Mouse (Mus musculus): ENCODE data around the gene Tmem262. TPM values are rescaled to one million over a fixed set of nuclear protein-coding genes. Genes with fewer than 3 reads are reported as not detected.

Gene Tmem262
- total RNA-seq, 2 experiments from 2014 or later = not detected

GRCm38 (mm10) chr19:6057313-6058096 lies 22.3 kb upstream of the Tmem262 start, which contains the start of the genes Mrpl49 and Fau:
Gene Mrpl49 (minus strand): TSS chr19:6057785.
Gene Fau (plus strand): TSS chr19:6057844.
- intact Hi-C loops (cut with DNase I) = no loop called here
- DNase-seq (ENCODE audit: extremely low spot score in 1 of 2, low spot score in 2 of 2) = peak; percentile 99 to 100

GRCm38 (mm10) chr19:6058513-6058912 lies 21.3 kb upstream of the Tmem262 start:
- intact Hi-C loops (cut with DNase I) = no loop called here
- no peak for DNase-seq (ENCODE audit: extremely low spot score in 1 of 2, low spot score in 2 of 2)

- DNase-seq (ENCODE audit: extremely low spot score in 1 of 2, low spot score in 2 of 2) = no peak
- intact Hi-C loops (cut with DNase I) = no loop called here
These were observed 20.9 kb upstream of the Tmem262 start for GRCm38 (mm10) chr19:6058966-6059365.

DNA sequence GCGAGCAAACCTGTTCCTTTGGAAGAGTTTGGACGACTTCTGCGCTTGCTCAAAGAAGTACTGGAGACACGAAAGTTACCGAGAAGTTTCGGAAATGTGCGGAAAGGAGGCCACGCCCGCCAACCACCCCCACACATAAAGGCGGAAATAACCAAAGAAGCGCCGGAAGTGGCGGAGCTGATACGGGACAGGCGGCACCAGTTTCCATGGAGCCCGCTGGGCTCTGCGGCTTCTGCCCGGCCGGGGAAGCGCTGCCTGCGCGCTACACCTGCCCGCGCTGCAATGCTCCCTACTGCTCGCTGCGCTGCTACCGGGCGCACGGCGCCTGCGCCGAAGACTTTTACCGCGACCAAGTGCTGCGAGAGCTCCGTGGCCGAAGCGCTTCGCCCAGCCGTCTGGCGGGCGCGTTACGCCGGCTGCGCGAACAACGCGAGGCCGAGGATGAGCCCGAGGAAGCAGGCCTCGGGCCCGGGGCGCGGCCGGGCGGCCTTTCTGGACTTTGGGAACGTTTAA lies 18.8 kb upstream of the Tmem262 start, which contains the start of gene Znhit2:
Gene Znhit2 (plus strand): TSS at position 172 of the 513 bp plus-strand sequence.
- intact Hi-C loops (cut with DNase I) = no loop called here

DNA sequence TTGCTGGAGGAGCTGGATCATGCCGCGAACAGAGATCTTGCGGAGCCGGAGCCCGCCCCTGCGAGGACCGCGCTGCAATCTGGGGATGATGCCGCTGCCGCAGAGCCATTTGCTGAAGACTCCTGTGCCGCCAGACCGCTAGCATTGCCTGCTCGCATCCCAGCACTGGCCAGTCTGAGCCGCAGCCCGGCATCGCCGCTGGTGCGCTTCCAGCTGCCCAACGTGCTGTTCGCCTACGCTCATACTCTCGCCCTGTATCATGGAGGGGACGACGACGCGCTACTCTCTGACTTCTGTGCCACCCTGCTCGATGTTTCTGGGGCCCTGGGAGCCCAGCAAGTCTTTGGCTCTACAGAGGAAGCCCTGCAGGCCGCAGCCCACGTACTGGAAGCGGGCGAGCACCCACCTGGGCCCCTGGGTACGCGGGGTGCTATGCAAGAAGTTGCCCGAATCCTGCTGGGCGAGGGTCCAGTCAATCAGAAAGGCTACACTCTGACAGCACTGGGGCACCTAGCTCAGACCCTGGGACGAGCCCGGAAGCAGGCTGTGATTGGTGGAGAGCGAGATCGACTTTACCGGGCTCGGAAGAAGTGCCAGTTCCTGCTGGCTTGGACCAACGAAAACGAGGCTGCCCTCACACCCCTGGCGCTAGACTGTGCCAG lies 18.1 kb upstream of the Tmem262 start:
- intact Hi-C loops (cut with DNase I) = no loop called here
- DNase-seq (ENCODE audit: extremely low spot score in 1 of 2, low spot score in 2 of 2) = peak in 1 of 2 experiments; percentile 63

More for the DNA sequence above, 18.8 kb upstream of the Tmem262 start, which contains the start of gene Znhit2:
- DNase-seq (ENCODE audit: extremely low spot score in 1 of 2, low spot score in 2 of 2) = peak; percentile 94 to 95

GRCm38 (mm10) chr19:6062418-6062817 lies 17.4 kb upstream of the Tmem262 start:
- intact Hi-C loops (cut with DNase I) = no loop called here
- no peak for DNase-seq (ENCODE audit: extremely low spot score in 1 of 2, low spot score in 2 of 2)

GRCm38 (mm10) chr19:6063081-6063480 lies 16.8 kb upstream of the Tmem262 start:
- intact Hi-C loops (cut with DNase I) = no loop called here
- DNase-seq (ENCODE audit: extremely low spot score in 1 of 2, low spot score in 2 of 2) = no peak

- intact Hi-C loops (cut with DNase I) = no loop called here
- peak in 1 of 2 experiments; percentile 50 for DNase-seq (ENCODE audit: extremely low spot score in 1 of 2, low spot score in 2 of 2)
These were observed 13.3 kb upstream of the Tmem262 start for GRCm38 (mm10) chr19:6066571-6066970.

DNA sequence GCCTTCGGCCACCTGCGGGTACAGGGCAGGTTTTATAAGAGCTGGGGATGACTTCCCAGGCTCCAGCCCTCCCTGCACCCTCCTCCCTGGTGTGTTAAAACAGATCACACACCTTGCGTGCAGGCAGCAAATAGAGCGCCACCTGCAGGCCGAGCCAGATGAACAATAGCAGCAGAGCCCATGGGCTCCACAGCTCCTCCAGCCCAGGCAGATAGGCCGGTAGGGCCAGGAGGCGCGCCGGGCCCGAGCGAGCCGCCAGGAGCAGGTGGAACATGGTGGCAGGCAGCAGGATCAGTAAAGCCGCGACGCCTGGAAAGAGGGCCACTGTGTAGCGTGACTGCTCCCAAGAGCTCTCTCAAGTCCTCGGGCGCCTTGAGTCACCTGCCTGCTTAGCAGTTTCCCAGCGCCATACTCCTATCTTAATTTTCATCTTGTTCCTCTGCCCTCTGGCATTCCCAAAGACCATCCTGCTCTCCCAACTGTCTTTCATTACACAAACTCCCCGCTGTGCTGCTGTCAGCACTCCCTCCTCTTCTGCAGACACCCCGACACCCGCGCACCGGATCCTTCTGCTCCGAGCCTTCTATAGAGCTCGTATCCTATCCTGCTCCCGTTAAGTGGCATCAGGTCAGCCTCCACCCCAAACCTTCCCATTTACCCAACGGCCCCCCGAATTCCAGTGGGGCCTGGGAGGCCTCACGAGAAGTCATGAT lies 12.7 kb upstream of the Tmem262 start:
- intact Hi-C loops (cut with DNase I) = no loop called here

DNA sequence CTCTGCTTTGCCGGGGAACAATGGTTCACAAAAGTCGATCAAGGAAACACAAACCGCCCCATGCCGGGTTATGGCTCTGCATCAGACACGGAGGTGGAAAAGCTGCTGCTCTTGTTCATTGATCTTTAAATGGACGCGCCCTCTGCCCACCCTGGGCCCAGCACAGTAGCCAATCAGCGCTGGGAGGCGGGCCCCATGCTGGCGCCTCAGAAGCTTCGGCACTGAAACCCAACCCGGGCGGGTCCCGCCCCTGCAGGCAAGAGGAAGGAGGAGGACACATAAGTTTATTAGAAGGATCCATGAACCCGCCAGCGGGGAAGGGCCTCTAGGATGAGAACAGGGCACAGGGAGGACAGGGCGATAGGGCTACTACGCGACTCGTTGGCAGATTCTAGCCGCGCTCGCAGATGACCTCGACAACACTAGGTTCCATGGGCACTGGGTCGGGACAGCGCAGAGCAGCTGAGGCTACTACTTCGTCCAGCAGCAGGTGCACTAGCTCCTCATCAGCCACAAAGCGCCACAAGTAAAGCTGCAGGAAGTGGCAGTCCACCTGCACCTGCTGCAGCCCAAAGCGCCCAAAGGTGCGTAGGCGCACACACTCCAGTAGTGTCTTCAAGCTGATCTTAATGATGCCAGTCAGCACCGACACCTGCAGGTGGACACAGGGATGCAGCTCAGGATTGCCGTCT lies 12.0 kb upstream of the Tmem262 start, which contains the start of gene Tm7sf2:
Gene Tm7sf2 (minus strand): TSS at position 650 of the 692 bp plus-strand sequence.
- peak; percentile 91 to 94 for DNase-seq (ENCODE audit: extremely low spot score in 1 of 2, low spot score in 2 of 2)
- intact Hi-C loops (cut with DNase I) = no loop called here

More for the DNA sequence above, 12.7 kb upstream of the Tmem262 start:
- peak; percentile 72 to 90 for DNase-seq (ENCODE audit: extremely low spot score in 1 of 2, low spot score in 2 of 2)

- intact Hi-C loops (cut with DNase I) = no loop called here
- DNase-seq (ENCODE audit: extremely low spot score in 1 of 2, low spot score in 2 of 2) = no peak
These were observed 10.9 kb upstream of the Tmem262 start for GRCm38 (mm10) chr19:6068951-6069350.

GRCm38 (mm10) chr19:6069851-6070250 lies 10.0 kb upstream of the Tmem262 start:
- intact Hi-C loops (cut with DNase I) = no loop called here
- no peak for DNase-seq (ENCODE audit: extremely low spot score in 1 of 2, low spot score in 2 of 2)

DNA sequence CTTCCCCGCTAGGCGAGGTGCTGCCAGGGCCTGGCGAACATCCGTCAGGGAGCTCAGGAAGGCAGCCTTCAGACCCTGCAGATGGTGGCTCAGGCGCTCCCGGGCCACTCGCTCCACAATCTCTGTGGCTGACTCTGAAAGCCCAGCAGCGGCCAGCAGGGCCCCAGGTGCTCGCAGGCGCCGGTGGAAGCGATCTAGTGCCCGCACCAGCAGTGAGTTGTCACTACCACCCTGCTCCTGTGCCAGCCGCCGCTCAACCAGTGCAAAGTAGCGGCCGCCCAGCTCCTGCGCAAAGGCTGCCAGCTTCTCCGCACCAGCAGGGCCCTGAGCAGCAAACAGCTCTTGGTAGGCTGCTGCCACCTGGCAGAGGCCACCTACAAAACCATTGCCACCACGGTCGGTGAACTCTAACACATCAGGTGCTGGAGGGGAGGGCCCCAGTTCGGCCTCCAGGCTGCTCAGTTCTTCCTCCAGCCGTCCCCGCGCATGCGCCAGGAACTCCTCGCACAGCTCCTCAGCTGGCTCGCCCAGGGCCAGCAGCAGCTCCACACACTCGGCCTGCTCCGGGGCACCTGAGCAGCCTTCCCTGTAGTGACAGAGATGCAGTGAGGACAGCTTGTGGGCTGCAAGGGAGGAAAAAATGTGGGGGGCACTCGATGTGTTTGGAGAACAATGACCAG lies 9.1 kb upstream of the Tmem262 start:
- intact Hi-C loops (cut with DNase I) = no loop called here
- no peak for DNase-seq (ENCODE audit: extremely low spot score in 1 of 2, low spot score in 2 of 2)

DNA sequence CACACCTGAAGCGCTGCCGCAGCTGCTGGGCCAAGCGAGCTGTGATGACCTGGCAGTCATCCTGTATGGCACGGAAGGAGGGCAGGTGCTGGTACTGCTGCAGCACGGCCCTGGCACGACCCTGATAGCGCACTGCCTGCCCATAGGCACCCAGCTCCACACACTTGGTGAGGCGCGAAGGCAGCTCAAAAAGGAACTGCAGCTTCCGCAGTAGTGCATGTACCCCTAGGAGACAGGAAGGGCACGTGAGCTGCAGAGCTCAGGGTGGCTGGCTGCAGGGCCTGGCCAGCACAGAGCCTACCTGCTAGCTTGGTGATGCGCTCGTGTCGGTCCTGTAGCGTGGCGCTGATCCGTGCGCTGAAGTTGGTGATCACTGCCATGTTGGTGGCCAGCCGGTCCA lies 8.6 kb upstream of the Tmem262 start:
- intact Hi-C loops (cut with DNase I) = no loop called here
- DNase-seq (ENCODE audit: extremely low spot score in 1 of 2, low spot score in 2 of 2) = no peak

DNA sequence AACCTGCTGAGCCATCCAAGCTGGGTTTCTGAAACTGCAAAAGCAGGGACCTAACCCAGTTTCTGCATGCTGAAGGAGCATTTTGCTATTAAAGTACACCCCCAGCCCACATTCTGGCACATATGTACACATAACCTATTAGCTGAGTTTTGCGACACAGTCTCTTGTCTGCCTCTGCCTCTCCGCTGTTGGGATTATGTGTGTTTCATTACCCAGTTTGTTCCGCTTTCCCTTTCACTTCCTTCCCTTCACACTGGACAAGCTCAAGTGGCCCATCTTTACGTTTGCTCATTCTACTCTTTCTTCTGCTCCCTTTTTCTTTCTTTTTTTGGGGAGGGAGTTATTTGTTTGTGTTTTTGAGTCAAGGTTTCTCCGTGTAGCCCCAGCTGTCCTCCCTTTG lies 5.9 kb upstream of the Tmem262 start:
- intact Hi-C loops (cut with DNase I) = no loop called here

DNA sequence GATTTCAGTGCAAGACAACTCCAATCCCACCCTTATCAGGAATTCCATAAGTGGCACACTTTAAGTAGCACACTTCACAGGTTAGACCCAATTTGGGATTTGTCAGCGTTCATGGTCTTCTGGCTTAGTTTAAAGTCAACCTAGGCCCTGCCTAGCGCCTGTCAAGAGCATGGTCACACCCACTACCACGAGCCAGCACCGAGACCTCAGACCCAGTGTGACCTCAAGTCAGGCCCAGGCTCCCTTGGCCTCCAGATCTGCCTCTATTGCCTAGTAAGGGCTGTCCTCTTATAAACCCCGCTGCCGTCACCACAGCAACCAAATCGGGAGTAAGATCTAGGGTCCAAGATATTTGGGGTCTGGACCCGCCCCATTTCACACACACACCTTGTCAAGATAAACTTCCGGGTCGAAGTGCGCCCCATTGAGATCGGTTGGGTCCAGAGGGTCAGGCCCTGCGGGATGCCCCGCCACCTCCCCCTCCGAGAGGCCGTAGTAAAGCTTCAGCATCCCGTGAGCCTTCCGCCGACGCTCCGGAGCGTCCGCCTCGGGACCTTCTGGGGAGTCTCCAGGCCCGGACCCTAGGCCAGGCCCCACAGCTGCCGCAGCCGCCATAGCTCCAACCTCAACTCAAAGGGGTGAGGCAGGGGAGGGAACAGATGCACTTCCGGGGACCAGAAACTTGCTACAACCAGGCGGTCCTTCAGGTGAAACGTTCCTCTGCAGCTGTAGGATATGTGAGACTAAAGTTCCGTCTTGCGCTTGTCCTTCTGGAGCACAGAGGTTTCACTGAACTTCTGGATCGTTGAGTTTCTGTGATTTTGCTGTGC lies 3.1 kb upstream of the Tmem262 start, which contains the start of gene Vps51:
Gene Vps51 (minus strand): TSS at position 668 of the 830 bp plus-strand sequence.
- DNase-seq (ENCODE audit: extremely low spot score in 1 of 2, low spot score in 2 of 2) = peak; percentile 86 to 89
- intact Hi-C loops (cut with DNase I) = loop anchor here (5.0 kb wide), 1 partner anchor 41 kb away; the partner anchor contains the start of gene Sac3d1

More for the DNA sequence above, 5.9 kb upstream of the Tmem262 start:
- DNase-seq (ENCODE audit: extremely low spot score in 1 of 2, low spot score in 2 of 2) = no peak

- intact Hi-C loops (cut with DNase I) = no loop called here
- no peak for DNase-seq (ENCODE audit: extremely low spot score in 1 of 2, low spot score in 2 of 2)
These were observed 2.3 kb downstream of the Tmem262 start, which contains the start of gene Gm28374 for GRCm38 (mm10) chr19:6082156-6082555. Gene Gm28374 (minus strand): TSS chr19:6082256.

Measured in left cerebral cortex, postnatal 10 days (tissue).